In genomic region chr1:128680012-128680411, GRCm38 (mm10) we compare ENCODE assay signal across 27 mouse cellular contexts.
DNase-seq lines count a peak whose midpoint lies in the region; ATAC-seq and TF ChIP-seq lines count a peak whose summit lies in the region.
"Had no signal": no experiment of that assay in that cellular context is flagged by ENCODE, and none has a peak within 500 bp of the region (broad histone marks: within the 10 kb centered on the region; RNA-seq: fewer than 3 reads in every experiment).

No protein-coding gene starts in this region.

- WGBS in stomach, embryonic 15.5 days: 78% methylated on average over 5 of the region's 5 CpGs
- WGBS in stomach, postnatal 0 days: 65% methylated on average over 5 of the region's 5 CpGs
- 77% methylated on average over 5 of the region's 5 CpGs for WGBS in forebrain, embryonic 16.5 days

- H3K4me3 ChIP-seq in layer of hippocampus, adult 2 months: no peak overlapping the region
- no peak overlapping the region for H3K4me3 ChIP-seq in stomach, embryonic 15.5 days (replicated peaks)
- no peak overlapping the region for H3K4me3 ChIP-seq in stomach, postnatal 0 days (ENCODE audit: low read depth, low read length)
- no peak overlapping the region for H3K4me3 ChIP-seq in forebrain, embryonic 16.5 days (replicated peaks; ENCODE audit: low read length)
- H3K4me3 ChIP-seq: embryonic facial prominence, embryonic 12.5 days; erythroblast, embryonic 14.5 days; heart, embryonic 12.5 days; hindbrain, embryonic 13.5 days; limb, embryonic 12.5 days; midbrain, embryonic 12.5 days had no signal

- no peak overlapping the region for H3K4me2 ChIP-seq in stomach, embryonic 15.5 days
- H3K4me2 ChIP-seq in stomach, postnatal 0 days (replicated peaks; ENCODE audit: low read depth): no peak overlapping the region
- H3K4me2 ChIP-seq in forebrain, embryonic 16.5 days (ENCODE audit: low read length): no peak overlapping the region
- H3K4me2 ChIP-seq: embryonic facial prominence, embryonic 12.5 days; heart, embryonic 12.5 days; hindbrain, embryonic 13.5 days; limb, embryonic 12.5 days; liver, embryonic 11.5 days; midbrain, embryonic 12.5 days had no signal

- H3K36me3 ChIP-seq in stomach, embryonic 15.5 days: no peaks in the 10 kb centered on the region
- no peaks in the 10 kb centered on the region for H3K36me3 ChIP-seq in stomach, postnatal 0 days (ENCODE audit: control insufficient read depth, insufficient read depth, low read length)
- no peaks in the 10 kb centered on the region for H3K36me3 ChIP-seq in forebrain, embryonic 16.5 days (ENCODE audit: control insufficient read depth, insufficient read depth)
- H3K36me3 ChIP-seq: embryonic facial prominence, embryonic 12.5 days; G1E; heart, embryonic 12.5 days; hindbrain, embryonic 13.5 days; limb, embryonic 12.5 days; midbrain, embryonic 12.5 days had no signal

- TF ChIP-seq CTCF in layer of hippocampus, adult 2 months (conservative IDR thresholded peaks at IDR 0.05): no peak
- TF ChIP-seq CTCF in stomach, postnatal 0 days (IDR thresholded peaks at IDR 0.05; ENCODE audit: low read depth): no peak

- H3K4me1 ChIP-seq in stomach, embryonic 15.5 days: no peaks in the 10 kb centered on the region
- no peaks in the 10 kb centered on the region for H3K4me1 ChIP-seq in stomach, postnatal 0 days (replicated peaks; ENCODE audit: control insufficient read depth, insufficient read depth)
- H3K4me1 ChIP-seq in forebrain, embryonic 16.5 days (replicated peaks; ENCODE audit: control insufficient read depth, insufficient read depth, low read length): peaks cover 14% of the 10 kb centered on the region
- H3K4me1 ChIP-seq: embryonic facial prominence, embryonic 12.5 days; heart, embryonic 12.5 days had no signal

- no peaks in the 10 kb centered on the region for H3K27me3 ChIP-seq in stomach, embryonic 15.5 days (replicated peaks)
- H3K27me3 ChIP-seq in stomach, postnatal 0 days (ENCODE audit: control insufficient read depth, insufficient read depth, low read length): no peaks in the 10 kb centered on the region
- no peaks in the 10 kb centered on the region for H3K27me3 ChIP-seq in forebrain, embryonic 16.5 days (replicated peaks; ENCODE audit: control insufficient read depth, insufficient read depth, low read length)
- H3K27me3 ChIP-seq: CH12.LX; embryonic facial prominence, embryonic 12.5 days; heart, embryonic 12.5 days; hindbrain, embryonic 13.5 days; limb, embryonic 12.5 days; midbrain, embryonic 12.5 days; Patski had no signal

- H3K9me3 ChIP-seq in stomach, embryonic 15.5 days: no peaks in the 10 kb centered on the region
- no peaks in the 10 kb centered on the region for H3K9me3 ChIP-seq in stomach, postnatal 0 days (ENCODE audit: control insufficient read depth, low read length)
- H3K9me3 ChIP-seq in forebrain, embryonic 16.5 days (ENCODE audit: control insufficient read depth, low read length): no peaks in the 10 kb centered on the region
- H3K9me3 ChIP-seq: embryonic facial prominence, embryonic 12.5 days; heart, embryonic 12.5 days; hindbrain, embryonic 13.5 days; limb, embryonic 12.5 days; midbrain, embryonic 12.5 days had no signal

- TF ChIP-seq EP300 in stomach, postnatal 0 days (optimal IDR thresholded peaks at IDR 0.05): no peak

- ATAC-seq in stomach, embryonic 15.5 days (ENCODE audit: insufficient read depth, low FRiP score, low read depth): no peak
- ATAC-seq in stomach, postnatal 0 days (ENCODE audit: low FRiP score, low TSS enrichment): no peak
- ATAC-seq in forebrain, embryonic 16.5 days: peak; percentile 22; the same call in 1 of the 2 replicates
- ATAC-seq in frontal cortex, adult (ENCODE audit: low TSS enrichment): no peak
- ATAC-seq: liver, postnatal 0 days; Patski had no signal

- H3K27ac ChIP-seq in layer of hippocampus, adult 2 months: peak overlapping the region; percentile 62; the same call in 1 of the 2 replicates
- H3K27ac ChIP-seq in stomach, embryonic 15.5 days: 0 out of 2 replicates have a peak overlapping the region, but pooled peaks have one; percentile 77
- H3K27ac ChIP-seq in stomach, postnatal 0 days (replicated peaks): no peak overlapping the region
- no peak overlapping the region for H3K27ac ChIP-seq in forebrain, embryonic 16.5 days (ENCODE audit: low read length)
- H3K27ac ChIP-seq: embryonic facial prominence, embryonic 12.5 days; limb, embryonic 12.5 days; macrophage had no signal

- H3K9ac ChIP-seq in stomach, embryonic 15.5 days: no peak overlapping the region
- H3K9ac ChIP-seq in stomach, postnatal 0 days (ENCODE audit: low read length): no peak overlapping the region
- H3K9ac ChIP-seq in forebrain, embryonic 16.5 days (replicated peaks; ENCODE audit: low read depth, low read length): no peak overlapping the region
- H3K9ac ChIP-seq: embryonic facial prominence, embryonic 12.5 days; heart, embryonic 12.5 days; hindbrain, embryonic 13.5 days; limb, embryonic 12.5 days; liver, postnatal 0 days; midbrain, embryonic 12.5 days had no signal

- DNase-seq in layer of hippocampus, adult 2 months (ENCODE audit: low spot score in 2 of 2): no peak
- DNase-seq in layer of hippocampus, adult 9-11 months: no peak
- no peak for DNase-seq in stomach, postnatal 0 days (ENCODE audit: low spot score)
- no peak for DNase-seq in heart, adult 9 months (ENCODE audit: low spot score in 2 of 2)
- DNase-seq: B cell, adult 2 months; cerebellum, adult 11 months; cerebellum, postnatal 10 days; gastrocnemius, postnatal 10 days; heart, postnatal 14 days; kidney, adult 2 months; kidney, postnatal 10 days; layer of hippocampus, postnatal 36 days; liver, postnatal 0 days had no signal

Comparison
In these comparisons a context has a peak if more than half of its experiments do, and no peak if none do; other contexts are left out.
1. H3K27ac ChIP-seq: peak in layer of hippocampus, adult 2 months (single experiment) and stomach, embryonic 15.5 days (single experiment); none in stomach, postnatal 0 days (single experiment) and forebrain, embryonic 16.5 days (single experiment).